Mouse (Mus musculus) liver, postnatal 0 days (tissue): ENCODE results near the gene Psmb9.

Experiments
- CTCF ChIP-seq: sonication (generic); IDR thresholded peaks from 2 replicates; pipeline ENCODE4 v1.5.1; 2016; ENCODE audit warnings: antibody characterized with exemption, low read depth
- EP300 ChIP-seq: IDR thresholded peaks from 2 replicates; pipeline ENCODE4 v1.6.1; 2016; ENCODE audit warnings: antibody characterized with exemption, low read depth, mild to moderate bottlenecking

- TF ChIP-seq CTCF = peak; percentile 96
- TF ChIP-seq EP300 = no peak
Observed at GRCm38 (mm10) chr17:34204303-34205010, 16.9 kb upstream of the Psmb9 start.
